Mouse (Mus musculus): ENCODE measurements around the gene Pnpla5. TPM values are rescaled to one million over a fixed set of nuclear protein-coding genes. Genes with fewer than 3 reads are reported as not detected.
"Not testable (repeated sequence)": the region's sequence is repeated elsewhere in the genome, so short reads cannot be mapped to it uniquely, and the experiment has no call there.

Pnpla5 gene
- polyA plus RNA-seq, 1 experiment from 2014 or later, result not detected

GRCm38 (mm10) chr15:84113873-84114272, 9.1 kb downstream of the Pnpla5 start:
- WGBS, result 69% methylated on average over 6 of the region's 6 CpGs
- Histone ChIP-seq H3K4me1 (no peaks in the 10 kb centered on the region), H3K9me3 (replicated peaks) (no peaks in the 10 kb centered on the region), H3K4me2 (no peak overlapping the region), H3K4me3 (replicated peaks) (no peak overlapping the region), H3K27me3 (no peaks in the 10 kb centered on the region), H3K27ac (no peak overlapping the region), H3K36me3 (no peaks in the 10 kb centered on the region), H3K9ac (no peak overlapping the region)
- ATAC-seq (replicated peaks; ENCODE audit: low FRiP score), result no peak

- Histone ChIP-seq H3K27ac (no peak overlapping the region), H3K4me2 (no peak overlapping the region), H3K9ac (no peak overlapping the region), H3K36me3 (no peaks in the 10 kb centered on the region), H3K9me3 (replicated peaks) (no peaks in the 10 kb centered on the region), H3K4me3 (replicated peaks) (no peak overlapping the region), H3K27me3 (peaks cover 44% of the 10 kb centered on the region), H3K4me1 (peaks cover 9% of the 10 kb centered on the region)
- ATAC-seq (replicated peaks; ENCODE audit: low FRiP score), result no peak
- 7% methylated on average over 13 of the region's 13 CpGs for WGBS
Observed at GRCm38 (mm10) chr15:84108899-84109298, 14.1 kb downstream of the Pnpla5 start.

- Histone ChIP-seq H3K27me3 (peaks cover 53% of the 10 kb centered on the region), H3K36me3 (no peaks in the 10 kb centered on the region), H3K9ac (no peak overlapping the region), H3K4me3 (replicated peaks) (peak overlapping the region; percentile 53), H3K9me3 (replicated peaks) (no peaks in the 10 kb centered on the region), H3K27ac (no peak overlapping the region), H3K4me1 (peaks cover 9% of the 10 kb centered on the region), H3K4me2 (peak overlapping the region; percentile 89)
- no peak for ATAC-seq (replicated peaks; ENCODE audit: low FRiP score)
- WGBS, result 12% methylated on average over 12 of the region's 12 CpGs
Observed at GRCm38 (mm10) chr15:84105924-84106500, 17.0 kb downstream of the Pnpla5 start.

- 0 out of 2 replicates have a peak within 1 kb of the TSS, but pooled peaks have one; percentile 8 for H3K9ac ChIP-seq
- no peaks in the 10 kb centered on the region for H3K36me3 ChIP-seq
- WGBS, result 2% methylated on average over 77 of the region's 77 CpGs
- no peak within 1 kb of the TSS for H3K27ac ChIP-seq
- peaks cover 53% of the 10 kb centered on the region for H3K27me3 ChIP-seq
- ATAC-seq (replicated peaks; ENCODE audit: low FRiP score), result no peak
- peak within 1 kb of the TSS; percentile 89 for H3K4me2 ChIP-seq
- H3K4me3 ChIP-seq (replicated peaks), result peak within 1 kb of the TSS; percentile 53
- H3K4me1 ChIP-seq, result peaks cover 9% of the 10 kb centered on the region
- H3K9me3 ChIP-seq (replicated peaks), result no peaks in the 10 kb centered on the region
Observed at GRCm38 (mm10) chr15:84105105-84105923, 17.7 kb downstream of the Pnpla5 start, which contains the start of gene Sult4a1. Sult4a1 (minus strand) TSS chr15:84105754.

- Histone ChIP-seq H3K9me3 (replicated peaks) (no peaks in the 10 kb centered on the region), H3K4me1 (peaks cover 9% of the 10 kb centered on the region), H3K4me3 (replicated peaks) (no peak overlapping the region), H3K27me3 (peaks cover 53% of the 10 kb centered on the region), H3K27ac (no peak overlapping the region), H3K4me2 (no peak overlapping the region; the same call in 1 of the 2 replicates), H3K36me3 (no peaks in the 10 kb centered on the region), H3K9ac (no peak overlapping the region)
- ATAC-seq (replicated peaks; ENCODE audit: low FRiP score), result no peak
- 83% methylated on average over 7 of the region's 7 CpGs for WGBS
Observed at GRCm38 (mm10) chr15:84104626-84105025, 18.3 kb downstream of the Pnpla5 start.

- H3K9me3 ChIP-seq (replicated peaks); H3K9ac ChIP-seq; H3K27ac ChIP-seq; H3K4me2 ChIP-seq; H3K36me3 ChIP-seq; H3K4me3 ChIP-seq (replicated peaks); H3K27me3 ChIP-seq; H3K4me1 ChIP-seq; ATAC-seq (replicated peaks; ENCODE audit: low FRiP score): not testable (repeated sequence)
- 85% methylated on average over 15 of the region's 15 CpGs for whole genome bisulfite sequencing
Observed at GRCm38 (mm10) chr15:84097536-84097935, 25.4 kb downstream of the Pnpla5 start.

- no peaks in the 10 kb centered on the region for H3K4me1 ChIP-seq
- no peak overlapping the region for H3K4me2 ChIP-seq
- no peak overlapping the region for H3K27ac ChIP-seq
- no peak overlapping the region for H3K4me3 ChIP-seq (replicated peaks)
- no peaks in the 10 kb centered on the region for H3K9me3 ChIP-seq (replicated peaks)
- ATAC-seq (replicated peaks; ENCODE audit: low FRiP score), result no peak
- H3K27me3 ChIP-seq, result no peaks in the 10 kb centered on the region
- no peaks in the 10 kb centered on the region for H3K36me3 ChIP-seq
- WGBS, result 87% methylated on average over 8 of the region's 8 CpGs
- no peak overlapping the region for H3K9ac ChIP-seq
Observed at GRCm38 (mm10) chr15:84096051-84096450, 26.9 kb downstream of the Pnpla5 start.

- H3K36me3 ChIP-seq, result no peaks in the 10 kb centered on the region
- H3K9ac ChIP-seq, result no peak overlapping the region
- no peak for ATAC-seq (replicated peaks; ENCODE audit: low FRiP score)
- no peaks in the 10 kb centered on the region for H3K27me3 ChIP-seq
- no peaks in the 10 kb centered on the region for H3K4me1 ChIP-seq
- WGBS, result 63% methylated on average over 7 of the region's 7 CpGs
- H3K4me2 ChIP-seq, result no peak overlapping the region
- H3K9me3 ChIP-seq (replicated peaks), result no peaks in the 10 kb centered on the region
- H3K27ac ChIP-seq, result no peak overlapping the region
- no peak overlapping the region for H3K4me3 ChIP-seq (replicated peaks)
Observed at GRCm38 (mm10) chr15:84094921-84095320, 28.1 kb downstream of the Pnpla5 start.

- WGBS, result 43% methylated on average over 9 of the region's 9 CpGs
- H3K27ac ChIP-seq, result no peak overlapping the region
- 0 out of 2 replicates have a peak, but pooled peaks cover 2% of the 10 kb centered on the region for H3K4me1 ChIP-seq
- no peaks in the 10 kb centered on the region for H3K36me3 ChIP-seq
- no peaks in the 10 kb centered on the region; the same call in 1 of the 2 replicates for H3K27me3 ChIP-seq
- H3K4me3 ChIP-seq (replicated peaks), result no peak overlapping the region
- no peaks in the 10 kb centered on the region for H3K9me3 ChIP-seq (replicated peaks)
- no peak for ATAC-seq (replicated peaks; ENCODE audit: low FRiP score)
- H3K4me2 ChIP-seq, result no peak overlapping the region
- no peak overlapping the region for H3K9ac ChIP-seq
Observed at GRCm38 (mm10) chr15:84086775-84087174, 36.2 kb downstream of the Pnpla5 start.

GRCm38 (mm10) chr15:84086364-84086763, 36.6 kb downstream of the Pnpla5 start:
- 26% methylated on average over 12 of the region's 12 CpGs for WGBS
- 0 out of 2 replicates have a peak, but pooled peaks cover 2% of the 10 kb centered on the region for H3K4me1 ChIP-seq
- no peak overlapping the region for H3K9ac ChIP-seq
- H3K27ac ChIP-seq, result no peak overlapping the region
- no peaks in the 10 kb centered on the region for H3K9me3 ChIP-seq (replicated peaks)
- H3K4me3 ChIP-seq (replicated peaks), result no peak overlapping the region
- H3K36me3 ChIP-seq, result no peaks in the 10 kb centered on the region
- H3K27me3 ChIP-seq, result no peaks in the 10 kb centered on the region; the same call in 1 of the 2 replicates
- ATAC-seq (replicated peaks; ENCODE audit: low FRiP score), result no peak
- no peak overlapping the region for H3K4me2 ChIP-seq

GRCm38 (mm10) chr15:84080069-84080468, 42.9 kb downstream of the Pnpla5 start:
- 61% methylated on average over 7 of the region's 7 CpGs for WGBS
- no peak for ATAC-seq (replicated peaks; ENCODE audit: low FRiP score)

GRCm38 (mm10) chr15:84079519-84079918, 43.5 kb downstream of the Pnpla5 start:
- Histone ChIP-seq H3K27ac (no peak overlapping the region), H3K9ac (no peak overlapping the region), H3K4me3 (replicated peaks) (no peak overlapping the region), H3K4me1 (peaks cover 2% of the 10 kb centered on the region; the same call in 1 of the 2 replicates), H3K4me2 (no peak overlapping the region), H3K9me3 (replicated peaks) (no peaks in the 10 kb centered on the region), H3K27me3 (peaks cover 12% of the 10 kb centered on the region), H3K36me3 (no peaks in the 10 kb centered on the region)
- no peak for ATAC-seq (replicated peaks; ENCODE audit: low FRiP score)
- 85% methylated on average over 2 of the region's 2 CpGs for WGBS

More at GRCm38 (mm10) chr15:84080069-84080468, 42.9 kb downstream of the Pnpla5 start:
- H3K36me3 ChIP-seq, result no peaks in the 10 kb centered on the region
- H3K27ac ChIP-seq, result no peak overlapping the region
- H3K4me3 ChIP-seq (replicated peaks), result no peak overlapping the region
- peaks cover 7% of the 10 kb centered on the region for H3K27me3 ChIP-seq
- H3K9ac ChIP-seq, result no peak overlapping the region
- no peak overlapping the region for H3K4me2 ChIP-seq
- H3K9me3 ChIP-seq (replicated peaks), result no peaks in the 10 kb centered on the region
- H3K4me1 ChIP-seq, result no peaks in the 10 kb centered on the region

Data from kidney, embryonic 15.5 days (tissue).